Mouse (Mus musculus) layer of hippocampus, adult 18-20 months (tissue): ENCODE data around the gene Pga5. TPM values are rescaled to one million over a fixed set of nuclear protein-coding genes. Genes with fewer than 3 reads are reported as not detected.

Experiments
- DNase-seq, 2 experiments: peaks; one replicate each; pipeline ENCODE4 v3.0.0; 2022; ENCODE audit warnings: low spot score in 2 of 2
- total RNA-seq, 2 experiments: library from RNA; stranded (reverse); gene quantifications; 2 replicates each; pipeline ENCODE4 v1.2.3; 2021

Pga5 gene
- total RNA-seq, 2 experiments from 2014 or later: not detected

- no peak for DNase-seq
These were observed 25.6 kb upstream of the Pga5 start for GRCm38 (mm10) chr19:10703470-10703869.

GRCm38 (mm10) chr19:10702125-10702524 is 24.3 kb upstream of the Pga5 start:
- DNase-seq: no peak

GRCm38 (mm10) chr19:10701013-10701726 is 23.3 kb upstream of the Pga5 start:
- no peak for DNase-seq

- DNase-seq: no peak
These were observed 22.0 kb upstream of the Pga5 start for GRCm38 (mm10) chr19:10699851-10700250.

GRCm38 (mm10) chr19:10698131-10698991 is 20.5 kb upstream of the Pga5 start:
- DNase-seq: no peak

GRCm38 (mm10) chr19:10695801-10696200 is 17.9 kb upstream of the Pga5 start:
- no peak for DNase-seq

- DNase-seq: no peak
These were observed 16.2 kb upstream of the Pga5 start for GRCm38 (mm10) chr19:10693926-10694682.

- DNase-seq: no peak
These were observed 14.5 kb upstream of the Pga5 start for GRCm38 (mm10) chr19:10692361-10692760.

GRCm38 (mm10) chr19:10691660-10692059 is 13.8 kb upstream of the Pga5 start:
- DNase-seq: no peak

GRCm38 (mm10) chr19:10691121-10691520 is 13.2 kb upstream of the Pga5 start:
- no peak for DNase-seq

GRCm38 (mm10) chr19:10690336-10690735 is 12.5 kb upstream of the Pga5 start:
- no peak for DNase-seq

- peak in 1 of 2 experiments; percentile 50 for DNase-seq
These were observed 11.7 kb upstream of the Pga5 start for GRCm38 (mm10) chr19:10689470-10690166.

GRCm38 (mm10) chr19:10688537-10689352 is 10.9 kb upstream of the Pga5 start, which contains the start of gene Vps37c:
Gene Vps37c (plus strand): TSS chr19:10688735.
- peak; percentile 92 to 94 for DNase-seq

GRCm38 (mm10) chr19:10685727-10686126 is 7.9 kb upstream of the Pga5 start:
- DNase-seq: no peak

GRCm38 (mm10) chr19:10685081-10685480 is 7.2 kb upstream of the Pga5 start:
- no peak for DNase-seq

- DNase-seq: no peak
These were observed 3.7 kb upstream of the Pga5 start for GRCm38 (mm10) chr19:10681571-10681970.

- no peak for DNase-seq
These were observed 849 bp upstream of the Pga5 start for GRCm38 (mm10) chr19:10678772-10679067.

- DNase-seq: no peak
These were observed 1.2 kb downstream of the Pga5 start for GRCm38 (mm10) chr19:10676656-10677055.

GRCm38 (mm10) chr19:10673275-10673674 is 4.6 kb downstream of the Pga5 start:
- DNase-seq: no peak

- no peak for DNase-seq
These were observed 5.9 kb downstream of the Pga5 start for GRCm38 (mm10) chr19:10671854-10672417.
